Mouse (Mus musculus) midbrain, embryonic 13.5 days (tissue): ENCODE data around the gene Polr2e. TPM values are rescaled to one million over a fixed set of nuclear protein-coding genes. Genes with fewer than 3 reads are reported as not detected.

Experiments
- ATAC-seq: fragments of 200-750 bp; cut with Nextera tagmentation; 2 replicates; pipeline ENCODE4 v1.8.0; 2017; ENCODE audit warnings: mild to moderate bottlenecking, moderate TSS enrichment, moderate library complexity
- H3K27ac ChIP-seq: fragments of 300-500 bp; sonication (generic); 2 replicates; pipeline ENCODE4 v1.5.1; 2015; ENCODE audit warnings: inconsistent platforms, mild to moderate bottlenecking, moderate library complexity
- H3K27me3 ChIP-seq: fragments of 300-500 bp; sonication (generic); 2 replicates; pipeline ENCODE4 v1.6.1; 2015; ENCODE audit warnings: mild to moderate bottlenecking, inconsistent platforms
- H3K36me3 ChIP-seq: fragments of 300-500 bp; sonication (generic); 2 replicates; pipeline ENCODE4 v1.6.1; 2015; ENCODE audit warnings: mild to moderate bottlenecking, inconsistent platforms
- H3K4me1 ChIP-seq: fragments of 300-500 bp; sonication (generic); replicated peaks from 2 replicates; pipeline ENCODE4 v1.6.1; 2015; ENCODE audit warnings: inconsistent platforms
- H3K4me2 ChIP-seq: fragments of 300-500 bp; sonication (generic); replicated peaks from 2 replicates; pipeline ENCODE4 v1.6.1; 2015; ENCODE audit warnings: moderate library complexity, mild to moderate bottlenecking, inconsistent platforms
- H3K4me3 ChIP-seq: fragments of 300-500 bp; sonication (generic); replicated peaks from 2 replicates; pipeline ENCODE4 v1.5.1; 2015; ENCODE audit warnings: mild to moderate bottlenecking, inconsistent platforms
- H3K9ac ChIP-seq: fragments of 300-500 bp; sonication (generic); replicated peaks from 2 replicates; pipeline ENCODE4 v1.6.1; 2015; ENCODE audit warnings: mild to moderate bottlenecking, inconsistent platforms
- H3K9me3 ChIP-seq: fragments of 300-500 bp; sonication (generic); 2 replicates; pipeline ENCODE4 v1.6.1; 2016; ENCODE audit warnings: mild to moderate bottlenecking, inconsistent platforms
- WGBS: fragments of 180-500 bp; shearing (Covaris S2); methylation state at CpG from one replicate; pipeline ENCODE4 v1.1.7; 2015; 5-methylcytosine and 5-hydroxymethylcytosine counted together
- polyA plus RNA-seq: library from polyadenylated mRNA; unstranded; fragments of >200 nt; fragmentation: Nextera tagmentation; extraction: Ambion mirVana; gene quantifications from 2 replicates; pipeline ENCODE4 v1.2.1, GENCODE M21; 2015

Gene Polr2e
- polyA plus RNA-seq, 1 experiment from 2014 or later, result 174 TPM

- Histone ChIP-seq H3K27me3 (no peaks in the 10 kb centered on the region), H3K36me3 (no peaks in the 10 kb centered on the region), H3K4me3 (no peak overlapping the region), H3K27ac (no peak overlapping the region), H3K9me3 (no peaks in the 10 kb centered on the region), H3K4me2 (no peak overlapping the region), H3K4me1 (no peaks in the 10 kb centered on the region), H3K9ac (no peak overlapping the region)
- 79% methylated on average over 20 of the region's 20 CpGs for WGBS
- no peak for ATAC-seq
Measured at GRCm38 (mm10) chr10:80027681-80028520, 11.7 kb downstream of the Polr2e start.

GRCm38 (mm10) chr10:80025889-80026288 lies 13.7 kb downstream of the Polr2e start:
- WGBS, result 58% methylated on average over 12 of the region's 12 CpGs
- H3K4me1 ChIP-seq, result no peaks in the 10 kb centered on the region

GRCm38 (mm10) chr10:80025463-80025862 lies 14.1 kb downstream of the Polr2e start:
- Histone ChIP-seq H3K4me3 (no peak overlapping the region), H3K9ac (no peak overlapping the region), H3K27ac (no peak overlapping the region), H3K4me2 (no peak overlapping the region), H3K27me3 (peaks cover 4% of the 10 kb centered on the region), H3K9me3 (no peaks in the 10 kb centered on the region), H3K4me1 (no peaks in the 10 kb centered on the region), H3K36me3 (no peaks in the 10 kb centered on the region)
- ATAC-seq, result no peak
- 83% methylated on average over 10 of the region's 10 CpGs for WGBS

More at GRCm38 (mm10) chr10:80025889-80026288, 13.7 kb downstream of the Polr2e start:
- Histone ChIP-seq H3K36me3 (no peaks in the 10 kb centered on the region), H3K9me3 (no peaks in the 10 kb centered on the region), H3K27ac (no peak overlapping the region), H3K4me2 (no peak overlapping the region), H3K9ac (no peak overlapping the region), H3K27me3 (no peaks in the 10 kb centered on the region; the same call in 1 of the 2 replicates), H3K4me3 (no peak overlapping the region)
- 0 out of 2 replicates have a peak, but pooled peaks have one; percentile 27 for ATAC-seq

- H3K9me3 ChIP-seq, result no peaks in the 10 kb centered on the region
- no peak overlapping the region for H3K4me3 ChIP-seq
- no peak overlapping the region for H3K4me2 ChIP-seq
- no peak overlapping the region for H3K27ac ChIP-seq
- H3K9ac ChIP-seq, result no peak overlapping the region
- H3K36me3 ChIP-seq, result no peaks in the 10 kb centered on the region
- ATAC-seq, result no peak
- H3K4me1 ChIP-seq, result peaks cover under 1% of the 10 kb centered on the region; the same call in 1 of the 2 replicates
- H3K27me3 ChIP-seq, result peaks cover 8% of the 10 kb centered on the region
- 61% methylated on average over 4 of the region's 4 CpGs for WGBS
Measured at GRCm38 (mm10) chr10:80025044-80025347, 14.6 kb downstream of the Polr2e start.

- no peak for ATAC-seq
- Histone ChIP-seq H3K4me1 (peaks cover 6% of the 10 kb centered on the region), H3K4me2 (no peak overlapping the region), H3K9me3 (no peaks in the 10 kb centered on the region), H3K9ac (no peak overlapping the region), H3K4me3 (no peak overlapping the region), H3K27ac (peak overlapping the region; percentile 14; the same call in 1 of the 2 replicates), H3K36me3 (no peaks in the 10 kb centered on the region), H3K27me3 (peaks cover 14% of the 10 kb centered on the region)
- 78% methylated on average over 15 of the region's 15 CpGs for WGBS
Measured at GRCm38 (mm10) chr10:80024229-80025043, 15.2 kb downstream of the Polr2e start.

GRCm38 (mm10) chr10:80023758-80024157 lies 15.8 kb downstream of the Polr2e start:
- H3K4me1 ChIP-seq, result peaks cover 8% of the 10 kb centered on the region
- H3K4me3 ChIP-seq, result no peak overlapping the region
- no peak for ATAC-seq
- H3K36me3 ChIP-seq, result no peaks in the 10 kb centered on the region
- WGBS, result 84% methylated on average over 5 of the region's 5 CpGs
- peaks cover 21% of the 10 kb centered on the region for H3K27me3 ChIP-seq
- no peak overlapping the region for H3K27ac ChIP-seq
- no peak overlapping the region for H3K9ac ChIP-seq
- no peak overlapping the region for H3K4me2 ChIP-seq
- no peaks in the 10 kb centered on the region for H3K9me3 ChIP-seq

GRCm38 (mm10) chr10:80022806-80023205 lies 16.8 kb downstream of the Polr2e start:
- Histone ChIP-seq H3K36me3 (no peaks in the 10 kb centered on the region), H3K4me3 (no peak overlapping the region), H3K27ac (no peak overlapping the region), H3K27me3 (peaks cover 26% of the 10 kb centered on the region), H3K4me1 (peaks cover 8% of the 10 kb centered on the region), H3K9me3 (no peaks in the 10 kb centered on the region), H3K9ac (no peak overlapping the region), H3K4me2 (no peak overlapping the region)
- WGBS, result 96% methylated on average over 8 of the region's 8 CpGs
- no peak for ATAC-seq

GRCm38 (mm10) chr10:80022164-80022563 lies 17.4 kb downstream of the Polr2e start:
- Histone ChIP-seq H3K36me3 (no peaks in the 10 kb centered on the region), H3K27me3 (peaks cover 32% of the 10 kb centered on the region), H3K27ac (no peak overlapping the region), H3K4me1 (peaks cover 8% of the 10 kb centered on the region), H3K9ac (no peak overlapping the region), H3K9me3 (no peaks in the 10 kb centered on the region), H3K4me2 (no peak overlapping the region), H3K4me3 (no peak overlapping the region)
- ATAC-seq, result no peak
- WGBS, result 92% methylated on average over 12 of the region's 12 CpGs

- Histone ChIP-seq H3K9me3 (no peaks in the 10 kb centered on the region), H3K9ac (no peak overlapping the region), H3K4me1 (peaks cover 8% of the 10 kb centered on the region), H3K36me3 (no peaks in the 10 kb centered on the region), H3K27me3 (peaks cover 40% of the 10 kb centered on the region), H3K27ac (no peak overlapping the region), H3K4me3 (no peak overlapping the region), H3K4me2 (no peak overlapping the region)
- no peak for ATAC-seq
- WGBS, result 94% methylated on average over 13 of the region's 13 CpGs
Measured at GRCm38 (mm10) chr10:80021320-80021641, 18.3 kb downstream of the Polr2e start.

- Histone ChIP-seq H3K9ac (no peak overlapping the region), H3K27me3 (peaks cover 45% of the 10 kb centered on the region), H3K36me3 (no peaks in the 10 kb centered on the region), H3K4me2 (no peak overlapping the region), H3K27ac (no peak overlapping the region), H3K4me1 (peaks cover 8% of the 10 kb centered on the region), H3K4me3 (no peak overlapping the region), H3K9me3 (no peaks in the 10 kb centered on the region)
- 81% methylated on average over 18 of the region's 18 CpGs for WGBS
- ATAC-seq, result no peak
Measured at GRCm38 (mm10) chr10:80020603-80021319, 18.8 kb downstream of the Polr2e start.

- Histone ChIP-seq H3K9ac (no peak overlapping the region; the same call in 1 of the 2 replicates), H3K4me2 (0 out of 2 replicates have a peak overlapping the region, but pooled peaks have one; percentile 19)
- no peak for ATAC-seq
Measured at GRCm38 (mm10) chr10:80020191-80020590, 19.4 kb downstream of the Polr2e start.

More at GRCm38 (mm10) chr10:80020191-80020590, 19.4 kb downstream of the Polr2e start:
- Histone ChIP-seq H3K4me3 (no peak overlapping the region), H3K36me3 (no peaks in the 10 kb centered on the region), H3K27me3 (peaks cover 51% of the 10 kb centered on the region), H3K27ac (no peak overlapping the region), H3K9me3 (no peaks in the 10 kb centered on the region), H3K4me1 (peaks cover 8% of the 10 kb centered on the region)
- WGBS, result 17% methylated on average over 11 of the region's 11 CpGs
